Mouse (Mus musculus): ENCODE data around the gene Slco2a1.
"Not testable (repeated sequence)": the region's sequence is repeated elsewhere in the genome, so short reads cannot be mapped to it uniquely, and the experiment has no call there.

Gene Slco2a1

GRCm38 (mm10) chr9:103090116-103090875 lies 101.8 kb downstream of the Slco2a1 start:
- DNase-seq, result peak; percentile 83 to 85

- no peak for DNase-seq
Observed at GRCm38 (mm10) chr9:103091039-103091883, 102.7 kb downstream of the Slco2a1 start.

DNA sequence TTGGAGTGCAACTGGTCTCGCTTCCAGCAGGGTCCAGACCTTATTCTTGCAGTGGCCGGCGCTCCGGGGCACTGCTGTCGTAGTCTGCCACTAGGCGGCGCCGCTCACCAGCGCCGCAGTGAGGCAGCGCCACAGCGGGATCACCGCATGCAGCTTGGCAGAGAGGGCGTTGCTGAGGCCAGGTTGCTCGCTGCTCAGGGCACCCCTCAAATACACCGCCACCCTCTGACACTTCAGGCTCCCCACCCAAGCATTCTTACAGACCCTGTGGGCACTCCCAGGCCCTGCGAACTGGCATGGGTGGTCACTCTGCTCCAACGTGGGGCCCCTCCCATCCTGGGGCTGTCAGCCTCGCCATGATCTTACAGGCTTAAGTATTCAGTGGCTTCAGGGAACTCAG lies 103.7 kb downstream of the Slco2a1 start:
- peak; percentile 72 to 74 for DNase-seq

- no peak for DNase-seq
Observed at GRCm38 (mm10) chr9:103093681-103094080, 105.2 kb downstream of the Slco2a1 start.

- not testable (repeated sequence) for DNase-seq
Observed at GRCm38 (mm10) chr9:103108341-103108798, 119.9 kb downstream of the Slco2a1 start.

DNA sequence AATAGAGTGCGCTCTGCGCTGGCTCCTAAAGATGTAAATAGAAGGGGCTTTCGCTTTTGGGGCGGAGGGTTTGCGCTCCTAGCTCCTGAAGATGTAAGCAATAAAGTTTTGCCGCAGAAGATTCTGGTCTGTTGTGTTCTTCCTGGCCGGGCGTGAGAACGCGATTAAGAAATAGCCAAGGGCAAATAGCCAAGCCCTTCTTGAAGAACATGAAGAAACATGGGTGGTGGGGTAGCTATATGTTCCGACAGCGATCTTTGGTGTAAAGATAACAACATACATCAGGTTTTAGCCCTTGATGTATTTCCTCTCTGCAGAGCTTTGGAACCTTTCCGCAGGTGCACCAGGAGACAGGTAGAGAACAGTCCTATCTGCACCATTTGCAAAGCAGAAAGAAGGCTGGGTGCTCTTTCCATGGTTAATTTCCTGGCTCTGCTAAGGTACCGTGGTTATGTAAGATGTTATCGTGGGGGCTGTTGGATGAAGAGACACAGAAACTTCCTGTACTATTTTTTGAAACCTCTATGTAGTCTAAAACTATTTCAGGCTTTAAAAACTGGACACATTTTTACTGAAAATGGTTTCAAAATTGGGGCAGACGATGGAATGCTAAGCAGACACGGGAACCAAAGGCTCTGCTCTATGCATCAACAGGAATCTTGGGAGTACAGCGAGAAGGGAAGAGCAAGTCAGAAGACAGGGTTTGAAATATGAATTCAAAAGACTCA lies 120.6 kb downstream of the Slco2a1 start:
- DNase-seq, result no peak

- no peak for DNase-seq
Observed at GRCm38 (mm10) chr9:103109911-103110310, 121.4 kb downstream of the Slco2a1 start.

DNA sequence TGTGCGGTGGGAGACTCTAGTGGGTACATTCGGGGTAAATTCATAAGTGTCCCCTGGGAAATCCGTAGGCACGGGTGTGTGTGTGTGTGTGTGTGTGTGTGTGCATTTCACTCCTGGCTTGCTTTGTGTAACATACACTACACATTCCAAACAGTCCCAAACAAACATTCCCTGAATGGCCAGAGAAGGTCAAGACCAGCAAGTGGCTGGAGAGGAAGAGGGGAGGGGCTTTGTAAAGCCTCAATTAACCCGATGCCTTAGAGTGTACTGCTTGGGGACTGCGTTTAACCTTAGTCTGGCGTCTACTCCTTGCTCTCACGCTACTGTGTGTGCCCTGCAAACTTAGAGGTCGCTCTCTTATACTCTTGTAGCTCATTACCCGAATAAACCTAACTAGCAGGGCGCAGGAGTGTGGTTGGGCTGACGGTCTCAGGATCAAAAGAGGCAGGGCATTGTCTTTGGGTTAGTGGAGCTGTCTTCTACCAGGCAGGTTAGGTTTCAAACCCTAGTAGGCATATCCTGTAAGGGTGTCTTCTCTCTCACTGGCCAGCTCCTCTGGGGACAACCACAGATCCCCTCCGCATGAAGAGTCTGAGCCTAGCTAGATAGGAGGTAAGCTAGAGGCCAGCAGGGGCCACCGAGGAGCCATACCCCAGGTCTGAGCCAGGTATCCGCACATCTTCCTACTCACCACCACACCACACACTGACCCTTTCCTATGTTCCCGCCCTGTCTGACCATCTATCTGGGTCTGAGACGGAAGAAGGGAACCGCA lies 122.4 kb downstream of the Slco2a1 start:
- DNase-seq, result no peak

GRCm38 (mm10) chr9:103111621-103112470 lies 123.3 kb downstream of the Slco2a1 start, which contains the start of gene Rab6b:
Gene Rab6b, plus strand, starts transcription at chr9:103111787.
- DNase-seq, result no peak

GRCm38 (mm10) chr9:103112471-103113271 lies 124.2 kb downstream of the Slco2a1 start:
- DNase-seq, result no peak

- no peak for DNase-seq
Observed at GRCm38 (mm10) chr9:103113351-103113750, 124.8 kb downstream of the Slco2a1 start.

GRCm38 (mm10) chr9:103114326-103114725 lies 125.8 kb downstream of the Slco2a1 start:
- DNase-seq, result no peak

DNA sequence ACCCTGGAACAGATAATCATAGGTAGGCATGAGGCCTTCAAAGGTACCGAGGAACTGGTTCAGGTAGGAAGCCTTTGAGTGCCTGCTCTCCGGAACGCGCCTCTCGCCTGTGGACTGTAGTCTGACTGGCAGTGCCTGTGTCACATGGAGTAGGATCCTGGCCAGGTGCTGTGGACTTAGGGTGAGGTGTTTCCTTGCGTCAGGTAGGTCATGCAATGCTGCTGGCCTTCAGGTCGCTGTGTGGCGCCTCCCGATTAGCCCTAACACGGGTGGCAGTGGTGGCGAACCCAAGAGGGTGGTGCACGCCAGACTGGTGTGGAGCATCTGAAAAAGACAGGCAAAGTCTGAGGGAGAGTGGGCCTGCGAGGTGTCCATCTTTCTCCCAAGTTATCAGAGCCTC lies 126.4 kb downstream of the Slco2a1 start:
- DNase-seq, result no peak

- no peak for DNase-seq
Observed at GRCm38 (mm10) chr9:103116941-103117340, 128.4 kb downstream of the Slco2a1 start.

DNA sequence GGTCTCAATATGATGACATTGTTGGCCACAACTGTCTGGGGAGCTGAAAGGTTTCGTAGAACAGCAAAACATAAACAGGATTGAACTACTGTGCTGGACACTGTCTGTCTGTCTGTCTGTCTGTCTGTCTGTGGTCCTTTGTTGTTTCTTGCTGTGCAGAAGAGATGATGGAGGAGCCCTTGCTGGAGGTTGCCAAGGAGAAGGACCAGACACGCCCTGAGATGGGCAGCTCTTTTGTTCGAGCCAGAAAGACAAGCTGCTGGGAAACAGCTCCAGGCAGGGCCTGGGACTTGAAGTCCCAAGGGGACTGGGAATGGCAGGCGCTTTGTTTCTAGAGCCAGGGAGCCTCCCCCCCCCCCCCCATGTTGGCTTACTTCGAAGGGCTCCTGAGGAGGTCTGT lies 129.0 kb downstream of the Slco2a1 start:
- DNase-seq, result no peak

DNA sequence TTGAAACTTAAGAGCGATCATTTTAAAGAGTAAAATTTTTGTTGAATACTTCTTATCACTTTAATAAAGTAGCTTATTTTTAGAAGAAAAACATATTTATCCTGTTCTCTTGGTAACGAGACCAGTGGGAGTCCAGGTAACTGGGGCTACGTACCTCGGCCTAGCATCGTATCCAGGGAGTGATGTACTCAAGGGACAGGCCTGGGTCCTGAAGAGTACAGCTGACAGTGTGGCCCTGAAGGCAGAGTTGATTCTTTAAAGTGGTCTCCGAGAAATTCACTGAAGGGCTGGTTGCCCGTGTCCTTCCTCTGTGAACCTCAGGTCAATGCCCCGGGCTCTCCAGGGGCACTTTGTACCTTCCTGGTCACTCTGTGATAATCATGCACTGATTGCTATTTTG lies 129.4 kb downstream of the Slco2a1 start:
- no peak for DNase-seq

DNA sequence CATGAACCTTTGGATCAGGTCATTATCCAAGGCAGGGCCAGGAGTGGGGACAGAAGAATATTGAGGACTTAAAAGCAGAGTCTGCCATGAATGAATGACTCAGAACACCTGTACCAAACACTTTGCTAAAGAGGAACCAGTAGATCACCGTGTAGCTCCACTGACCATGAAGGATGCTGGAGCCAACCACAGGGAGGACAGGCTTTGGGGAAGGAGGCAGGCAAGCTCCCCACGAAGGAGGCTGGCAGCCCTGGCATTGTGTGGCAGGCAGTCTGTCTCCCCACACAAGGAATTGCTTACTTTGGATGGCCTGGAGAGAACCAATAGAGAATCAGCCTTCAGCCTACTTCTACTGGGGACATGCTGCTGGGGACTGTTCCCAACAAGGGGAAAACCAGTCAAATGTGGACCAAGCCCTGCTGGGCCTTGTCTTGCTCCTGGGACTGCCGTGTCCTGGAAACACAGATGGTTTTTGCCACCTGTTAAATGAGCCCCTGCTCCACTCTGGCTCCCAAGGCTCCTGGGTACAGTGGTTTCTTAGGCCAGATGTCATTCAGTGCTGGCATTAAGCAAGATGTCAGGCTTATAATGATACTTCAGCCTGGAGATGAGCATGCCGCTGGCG lies 130.3 kb downstream of the Slco2a1 start:
- DNase-seq, result no peak

DNA sequence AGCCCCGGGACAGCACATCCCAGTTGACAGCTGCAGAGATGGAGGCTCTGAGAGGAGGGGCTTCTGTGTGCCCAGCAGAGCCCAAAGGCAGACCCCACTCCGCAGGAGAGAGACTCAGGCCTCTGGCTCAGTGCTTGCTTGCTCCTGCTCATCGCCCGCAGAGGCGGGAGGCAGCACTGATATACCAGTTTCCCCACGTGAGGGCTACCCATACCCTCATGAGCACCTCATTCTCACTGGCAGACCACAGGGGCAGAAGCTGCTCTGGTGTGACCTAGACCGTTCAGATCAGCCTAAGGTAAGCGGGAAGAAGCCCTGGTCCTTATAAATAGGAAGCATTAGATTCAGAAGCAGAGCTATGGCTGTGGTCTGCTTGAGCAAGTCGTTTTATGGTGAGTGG lies 131.3 kb downstream of the Slco2a1 start:
- no peak for DNase-seq

DNA sequence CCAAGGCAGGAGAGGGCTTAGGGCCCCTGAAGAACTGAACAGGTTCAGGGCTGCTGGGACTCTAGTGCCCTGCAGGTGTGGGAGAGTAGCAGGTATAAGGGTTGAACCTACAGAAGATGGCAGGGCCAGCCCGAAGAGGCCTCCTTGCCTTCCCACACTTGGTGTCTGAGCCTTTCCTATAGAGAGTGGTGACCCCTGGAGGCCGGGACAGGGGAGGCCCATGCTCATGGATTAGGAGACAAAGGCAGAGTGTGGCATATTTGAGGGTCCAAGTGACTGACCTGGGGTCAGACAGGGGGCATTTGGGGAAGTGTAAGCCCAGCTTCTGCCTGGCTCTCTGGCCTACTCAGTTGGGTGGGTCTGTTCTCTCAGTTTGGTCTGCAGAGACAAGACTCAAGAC lies 131.7 kb downstream of the Slco2a1 start:
- DNase-seq, result no peak

GRCm38 (mm10) chr9:103121546-103121945 lies 133.0 kb downstream of the Slco2a1 start:
- DNase-seq, result no peak
